Mouse (Mus musculus): ENCODE measurements around the gene Fam57b. TPM values are rescaled to one million over a fixed set of nuclear protein-coding genes. Genes with fewer than 3 reads are reported as not detected.

The Fam57b gene
- polyA plus RNA-seq, 1 experiment, result not detected

DNA sequence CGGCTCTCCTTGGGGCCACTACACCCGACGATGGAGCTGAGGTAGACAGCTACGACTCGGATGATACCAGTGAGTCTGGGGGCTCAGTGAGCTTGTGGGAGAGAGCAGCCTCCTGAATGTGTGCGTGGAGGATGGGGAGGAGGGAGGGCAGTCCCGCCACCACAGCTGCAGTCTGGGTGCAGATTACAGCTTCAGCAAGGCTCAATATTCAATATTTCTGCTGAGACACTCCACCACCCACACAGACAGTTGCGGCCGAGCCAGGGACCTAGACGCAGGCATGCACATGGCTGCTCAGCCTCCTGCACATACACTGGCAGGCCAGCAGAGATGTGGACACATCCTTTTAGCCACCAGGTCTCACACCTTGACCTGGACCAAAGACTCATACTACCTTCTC is 51.3 kb downstream of the Fam57b start:
- Histone ChIP-seq H3K27me3 (ENCODE audit: control insufficient read depth) (peaks cover 66% of the 10 kb centered on the region), H3K36me3 (ENCODE audit: control insufficient read depth) (peaks cover 27% of the 10 kb centered on the region), H3K9me3 (ENCODE audit: control insufficient read depth, low read length) (peaks cover 8% of the 10 kb centered on the region; the same call in 1 of the 2 replicates), H3K4me3 (replicated peaks) (no peak overlapping the region), H3K4me1 (ENCODE audit: control insufficient read depth) (peaks cover 2% of the 10 kb centered on the region)
- no peak for TF ChIP-seq GATA1 (IDR thresholded peaks at IDR 0.05; ENCODE audit: low read length)
- no peak for TF ChIP-seq TAL1 (IDR thresholded peaks at IDR 0.05; ENCODE audit: low read length)

DNA sequence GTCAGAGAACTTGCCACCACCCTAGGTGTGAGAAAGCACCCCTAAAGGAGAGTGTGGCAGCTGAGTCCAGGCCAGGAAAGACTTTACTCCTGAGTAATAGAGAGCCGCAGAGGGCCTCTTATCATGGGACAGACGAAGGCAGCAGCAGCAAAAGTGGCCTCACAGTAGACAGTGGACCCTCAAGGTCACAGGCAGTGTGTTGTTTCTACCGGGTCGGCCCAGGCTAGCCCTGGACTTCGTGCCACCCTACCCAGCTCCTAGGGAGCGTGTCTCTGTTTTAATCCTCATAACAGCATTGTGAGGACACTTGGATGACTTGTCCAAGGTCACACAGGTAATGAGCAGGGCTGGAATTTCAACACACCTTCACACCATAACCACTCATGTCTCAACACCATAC is 52.7 kb downstream of the Fam57b start:
- Histone ChIP-seq H3K9me3 (ENCODE audit: control insufficient read depth, low read length) (peaks cover 8% of the 10 kb centered on the region; the same call in 1 of the 2 replicates), H3K27me3 (ENCODE audit: control insufficient read depth) (peaks cover 60% of the 10 kb centered on the region), H3K4me1 (ENCODE audit: control insufficient read depth) (peaks cover 2% of the 10 kb centered on the region), H3K4me3 (replicated peaks) (no peak overlapping the region), H3K36me3 (ENCODE audit: control insufficient read depth) (peaks cover 41% of the 10 kb centered on the region)
- TF ChIP-seq TAL1 (IDR thresholded peaks at IDR 0.05; ENCODE audit: low read length), result no peak
- no peak for TF ChIP-seq GATA1 (IDR thresholded peaks at IDR 0.05; ENCODE audit: low read length)

DNA sequence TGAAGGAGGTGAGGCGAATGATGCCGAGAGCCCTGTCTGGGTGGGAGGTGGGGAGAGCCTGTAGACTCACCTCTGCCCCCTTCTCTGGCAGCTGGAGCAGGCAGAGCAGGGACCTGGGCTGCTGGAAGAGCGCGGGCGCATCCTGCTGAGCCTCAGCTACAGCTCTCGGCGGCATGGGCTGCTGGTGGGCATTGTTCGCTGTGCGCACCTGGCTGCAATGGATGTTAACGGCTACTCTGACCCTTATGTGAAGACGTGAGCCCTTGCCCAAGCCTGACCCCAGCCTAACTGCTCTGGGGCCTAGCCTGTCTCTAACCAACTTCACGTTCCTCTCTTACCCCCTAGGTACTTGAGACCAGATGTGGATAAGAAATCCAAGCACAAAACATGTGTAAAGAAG is 53.7 kb downstream of the Fam57b start:
- TF ChIP-seq TAL1 (IDR thresholded peaks at IDR 0.05; ENCODE audit: low read length), result no peak
- TF ChIP-seq GATA1 (IDR thresholded peaks at IDR 0.05; ENCODE audit: low read length), result no peak
- Histone ChIP-seq H3K27me3 (ENCODE audit: control insufficient read depth) (peaks cover 50% of the 10 kb centered on the region), H3K9me3 (ENCODE audit: control insufficient read depth, low read length) (peaks cover 8% of the 10 kb centered on the region; the same call in 1 of the 2 replicates), H3K4me3 (replicated peaks) (no peak overlapping the region), H3K4me1 (ENCODE audit: control insufficient read depth) (peaks cover 2% of the 10 kb centered on the region), H3K36me3 (ENCODE audit: control insufficient read depth) (peaks cover 51% of the 10 kb centered on the region)

DNA sequence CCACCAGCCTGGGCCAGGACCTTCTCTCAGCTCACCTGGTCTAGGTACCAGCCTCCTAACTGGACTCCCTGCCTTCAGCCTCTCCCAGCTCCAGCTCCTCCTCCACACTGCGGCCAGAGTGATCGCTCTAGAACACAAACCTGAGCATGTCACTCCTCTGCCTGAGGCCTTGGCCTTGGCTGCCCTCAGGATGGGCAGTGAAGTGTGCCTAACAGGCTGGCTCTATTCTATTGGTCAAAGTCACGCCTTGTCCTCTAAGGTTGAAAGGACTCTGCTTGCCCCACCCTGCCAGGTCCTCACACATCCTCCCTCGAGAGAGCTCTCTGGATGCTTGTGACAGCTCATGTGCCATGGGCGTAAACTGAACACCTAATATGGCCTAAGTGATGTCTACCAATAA is 56.0 kb downstream of the Fam57b start:
- H3K36me3 ChIP-seq (ENCODE audit: control insufficient read depth), result peaks cover 73% of the 10 kb centered on the region
- peaks cover 27% of the 10 kb centered on the region for H3K27me3 ChIP-seq (ENCODE audit: control insufficient read depth)
- no peak for TF ChIP-seq TAL1 (IDR thresholded peaks at IDR 0.05; ENCODE audit: low read length)
- TF ChIP-seq GATA1 (IDR thresholded peaks at IDR 0.05; ENCODE audit: low read length), result no peak
- no peak overlapping the region for H3K4me3 ChIP-seq (replicated peaks)
- peaks cover 7% of the 10 kb centered on the region for H3K4me1 ChIP-seq (ENCODE audit: control insufficient read depth)
- H3K9me3 ChIP-seq (ENCODE audit: control insufficient read depth, low read length), result peaks cover 3% of the 10 kb centered on the region; the same call in 1 of the 2 replicates

DNA sequence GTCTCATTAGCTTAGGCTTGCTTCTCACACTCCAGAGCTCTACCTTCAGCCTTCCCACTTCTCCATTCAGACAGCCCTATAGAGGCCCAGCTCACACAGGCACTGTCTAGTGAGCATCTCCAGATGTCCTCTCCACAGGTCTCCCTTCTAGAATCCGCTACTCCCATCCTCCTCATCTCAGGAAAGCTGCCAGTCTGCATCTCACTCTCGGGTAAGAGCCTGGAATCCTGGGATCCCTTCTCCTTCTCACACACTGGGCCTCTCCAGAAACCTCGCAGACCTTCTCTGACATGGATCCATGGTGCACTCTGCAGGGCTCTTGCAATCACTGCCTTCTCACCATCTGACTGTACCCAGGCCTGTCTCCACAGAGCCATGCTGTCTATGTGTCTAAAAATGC is 58.2 kb downstream of the Fam57b start:
- Histone ChIP-seq H3K36me3 (ENCODE audit: control insufficient read depth) (peaks cover 93% of the 10 kb centered on the region), H3K9me3 (ENCODE audit: control insufficient read depth, low read length) (no peaks in the 10 kb centered on the region), H3K27me3 (ENCODE audit: control insufficient read depth) (peaks cover 6% of the 10 kb centered on the region), H3K4me1 (ENCODE audit: control insufficient read depth) (peaks cover 11% of the 10 kb centered on the region), H3K4me3 (replicated peaks) (no peak overlapping the region)
- TF ChIP-seq GATA1 (IDR thresholded peaks at IDR 0.05; ENCODE audit: low read length), result no peak

DNA sequence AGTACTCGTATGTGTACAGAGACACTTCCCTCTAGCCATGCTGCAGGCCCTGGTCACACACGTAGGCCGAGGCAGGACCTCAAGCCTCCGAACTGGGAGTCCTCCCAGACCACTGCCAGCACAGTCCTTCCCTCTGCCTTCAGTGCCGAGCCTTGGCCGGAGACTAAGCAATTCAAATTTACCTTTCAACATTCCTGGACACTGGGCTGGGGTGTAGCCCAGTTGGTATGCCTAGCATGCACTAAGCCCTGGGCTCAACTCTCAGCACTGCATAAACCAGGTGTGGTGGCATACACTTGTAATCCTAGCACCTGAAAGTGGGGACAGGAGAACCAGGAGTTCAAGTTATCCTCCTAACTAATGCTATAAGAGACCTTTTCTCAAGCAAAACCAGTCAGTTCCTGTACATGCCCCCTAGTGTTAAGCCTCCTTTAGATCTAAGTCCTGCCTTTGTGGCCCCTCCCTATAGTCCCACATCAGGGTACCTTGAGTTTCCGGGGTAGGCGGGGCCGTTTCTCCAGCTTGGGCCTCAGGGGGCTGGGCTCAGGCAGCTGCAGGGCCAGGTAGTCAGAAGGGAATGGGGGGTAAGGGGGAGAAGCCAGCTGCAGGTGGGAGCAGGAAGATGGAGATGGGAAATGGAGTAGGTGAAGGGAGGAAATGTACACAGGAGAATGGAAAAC is 59.4 kb downstream of the Fam57b start:
- no peak overlapping the region for H3K4me3 ChIP-seq (replicated peaks)
- no peaks in the 10 kb centered on the region for H3K27me3 ChIP-seq (ENCODE audit: control insufficient read depth)
- peaks cover 20% of the 10 kb centered on the region for H3K4me1 ChIP-seq (ENCODE audit: control insufficient read depth)
- H3K36me3 ChIP-seq (ENCODE audit: control insufficient read depth), result peaks cover 88% of the 10 kb centered on the region
- TF ChIP-seq GATA1 (IDR thresholded peaks at IDR 0.05; ENCODE audit: low read length) (no peak), TAL1 (IDR thresholded peaks at IDR 0.05; ENCODE audit: low read length) (no peak)
- no peaks in the 10 kb centered on the region for H3K9me3 ChIP-seq (ENCODE audit: control insufficient read depth, low read length)

DNA sequence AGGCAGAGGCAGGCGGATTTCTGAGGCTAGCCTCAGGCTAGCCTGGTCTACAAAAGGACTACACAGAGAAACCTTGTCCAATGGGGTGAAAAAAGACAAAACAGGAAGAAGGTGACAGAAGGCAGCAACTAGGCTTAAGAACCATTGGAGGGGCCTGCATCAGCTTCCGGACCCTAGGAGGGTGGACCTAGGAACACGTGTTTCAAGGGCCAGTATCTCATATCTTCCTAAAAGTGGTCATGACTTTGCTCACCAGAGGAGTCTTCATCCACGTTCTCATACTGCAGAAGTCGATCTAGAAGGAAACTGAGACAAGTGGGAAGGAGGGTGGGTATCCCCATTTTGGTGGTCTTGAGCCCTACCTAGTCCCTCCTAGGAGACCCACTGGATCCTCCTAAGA is 63.5 kb downstream of the Fam57b start:
- peaks cover 45% of the 10 kb centered on the region for H3K4me1 ChIP-seq (ENCODE audit: control insufficient read depth)
- H3K27me3 ChIP-seq (ENCODE audit: control insufficient read depth), result no peaks in the 10 kb centered on the region
- H3K36me3 ChIP-seq (ENCODE audit: control insufficient read depth), result peaks cover 79% of the 10 kb centered on the region
- H3K4me3 ChIP-seq (replicated peaks), result peak overlapping the region; percentile 75
- TF ChIP-seq TAL1 (IDR thresholded peaks at IDR 0.05; ENCODE audit: low read length), result no peak
- TF ChIP-seq GATA1 (IDR thresholded peaks at IDR 0.05; ENCODE audit: low read length), result no peak
- peaks cover 3% of the 10 kb centered on the region; the same call in 1 of the 2 replicates for H3K9me3 ChIP-seq (ENCODE audit: control insufficient read depth, low read length)

DNA sequence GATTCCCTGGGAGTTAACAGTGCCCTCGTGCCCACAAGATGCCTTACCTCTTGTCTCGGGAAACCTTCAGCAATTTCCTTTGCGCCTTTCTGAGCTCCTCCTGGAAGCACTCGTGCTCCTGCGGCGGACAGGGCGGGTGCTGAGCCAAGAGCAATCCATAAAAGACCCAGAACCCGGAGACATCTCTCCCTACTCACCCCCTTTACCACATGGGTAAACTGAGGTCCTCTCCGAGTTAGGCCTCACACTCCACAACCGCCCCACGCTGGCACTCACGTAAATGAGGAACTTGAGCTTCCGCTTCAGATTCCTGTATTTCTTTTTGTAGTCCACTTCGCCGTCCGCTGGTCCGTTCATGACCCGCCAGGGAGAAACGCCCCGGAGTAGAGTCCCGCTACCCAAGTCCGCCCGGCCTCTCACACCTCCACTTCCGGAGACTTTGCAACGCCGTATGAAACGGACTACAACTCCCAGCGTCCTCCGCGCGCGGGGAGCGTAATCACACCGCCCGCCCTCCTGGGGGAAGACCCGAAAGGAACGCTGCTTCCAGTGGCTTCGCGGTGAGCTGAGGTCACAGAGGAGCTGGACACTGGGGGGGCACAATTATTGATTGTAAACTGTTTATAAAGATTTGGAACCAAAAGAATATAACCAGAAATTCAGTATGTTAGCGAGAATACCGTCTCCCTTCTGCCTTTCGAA is 64.1 kb downstream of the Fam57b start, which contains the start of gene Hirip3:
Hirip3 (plus strand) TSS at position 544 of the 702 bp plus-strand sequence.
- peaks cover 79% of the 10 kb centered on the region for H3K36me3 ChIP-seq (ENCODE audit: control insufficient read depth)
- H3K4me3 ChIP-seq (replicated peaks), result peak within 1 kb of the TSS; percentile 75
- H3K4me1 ChIP-seq (ENCODE audit: control insufficient read depth), result peaks cover 45% of the 10 kb centered on the region
- no peak for TF ChIP-seq GATA1 (IDR thresholded peaks at IDR 0.05; ENCODE audit: low read length)
- TF ChIP-seq TAL1 (IDR thresholded peaks at IDR 0.05; ENCODE audit: low read length), result no peak
- peaks cover 3% of the 10 kb centered on the region; the same call in 1 of the 2 replicates for H3K9me3 ChIP-seq (ENCODE audit: control insufficient read depth, low read length)
- H3K27me3 ChIP-seq (ENCODE audit: control insufficient read depth), result no peaks in the 10 kb centered on the region

DNA sequence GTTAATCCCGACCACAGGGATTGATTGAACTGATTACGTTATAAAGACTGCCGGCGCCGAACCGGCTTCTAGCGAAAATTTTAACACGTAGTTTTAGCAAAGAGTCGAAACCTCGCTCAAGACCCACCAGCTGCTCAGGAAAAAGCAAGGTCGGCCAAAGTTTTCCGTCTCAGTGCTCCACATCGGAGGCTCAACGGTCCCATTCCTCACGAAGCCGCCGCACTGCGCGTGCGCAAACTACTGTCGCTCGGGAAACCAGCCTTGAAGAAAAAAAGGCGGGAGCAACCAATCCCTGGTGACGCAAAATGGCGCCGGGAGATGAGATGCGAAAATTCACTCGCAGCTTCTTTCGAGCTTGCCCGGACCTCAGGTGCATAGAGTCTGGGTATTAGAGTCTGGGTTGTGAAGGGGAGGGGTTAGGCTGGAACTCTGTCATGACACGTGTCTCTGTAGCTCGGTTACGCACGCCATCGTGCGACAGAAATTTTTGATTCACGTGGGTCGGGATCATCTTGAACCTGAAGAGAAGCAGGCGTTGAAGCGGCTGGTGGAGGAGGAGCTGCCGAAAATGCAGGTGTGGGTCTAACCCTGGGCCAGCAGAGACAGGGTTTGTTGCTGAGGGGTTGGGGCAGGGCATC is 64.8 kb downstream of the Fam57b start, which contains the start of gene Ino80e:
Ino80e (minus strand) TSS at position 231 of the 638 bp plus-strand sequence.
- Histone ChIP-seq H3K27me3 (ENCODE audit: control insufficient read depth) (no peaks in the 10 kb centered on the region), H3K9me3 (ENCODE audit: control insufficient read depth, low read length) (peaks cover 3% of the 10 kb centered on the region; the same call in 1 of the 2 replicates), H3K4me3 (replicated peaks) (peak within 1 kb of the TSS; percentile 75), H3K36me3 (ENCODE audit: control insufficient read depth) (peaks cover 79% of the 10 kb centered on the region), H3K4me1 (ENCODE audit: control insufficient read depth) (peaks cover 43% of the 10 kb centered on the region)
- TF ChIP-seq GATA1 (IDR thresholded peaks at IDR 0.05; ENCODE audit: low read length) (no peak), TAL1 (IDR thresholded peaks at IDR 0.05; ENCODE audit: low read length) (no peak)

Measured in erythroblast, embryonic 14.5 days (primary cell).